Comparison of ENCODE assay signal across 17 mouse cellular contexts in the genomic region with DNA sequence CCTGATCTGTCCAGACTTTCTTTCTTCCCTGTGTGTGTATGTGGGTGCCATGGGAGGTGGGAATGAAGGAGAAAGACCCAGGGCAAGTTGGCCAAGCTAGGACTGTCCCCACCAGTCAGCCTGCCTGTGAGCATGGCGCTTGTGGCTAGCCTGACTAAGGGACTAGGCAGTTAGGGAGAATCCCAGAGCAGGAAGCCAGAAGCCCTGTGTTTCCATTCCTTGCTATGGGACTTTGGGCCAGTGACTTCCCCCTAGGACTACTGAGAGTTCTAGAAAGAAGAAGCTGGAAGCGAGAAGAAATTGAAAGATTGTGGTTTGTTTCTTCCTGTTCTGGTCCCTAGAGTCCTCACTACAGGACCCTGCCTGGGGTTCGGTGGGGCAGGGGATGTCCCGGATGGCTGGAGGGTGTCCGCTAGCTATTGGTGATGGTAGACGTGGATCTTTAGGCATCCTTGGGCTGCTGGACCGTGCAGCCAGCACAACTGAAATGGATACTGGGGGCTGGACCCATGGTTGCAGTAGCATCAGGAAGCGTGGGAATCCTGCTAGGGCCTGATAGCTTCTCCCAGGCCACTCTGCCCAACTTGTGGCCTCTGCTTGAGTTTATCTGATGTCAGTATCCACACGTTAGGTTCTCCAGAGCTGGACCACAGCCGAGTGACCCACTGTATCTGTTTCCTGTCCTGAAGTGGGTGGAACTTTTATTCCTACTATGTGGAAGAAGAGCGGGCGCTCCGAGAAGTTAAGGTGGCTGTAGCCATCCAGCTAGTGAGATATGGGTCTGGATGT. TPM values are rescaled to one million over a fixed set of nuclear protein-coding genes. Genes with fewer than 3 reads are reported as not detected.
DNase-seq lines count a peak whose midpoint lies in the region; ATAC-seq and TF ChIP-seq lines count a peak whose summit lies in the region.
"Had no signal": no experiment of that assay in that cellular context is flagged by ENCODE, and none has a peak within 500 bp of the region (broad histone marks: within the 10 kb centered on the region; RNA-seq: fewer than 3 reads in every experiment).

No protein-coding gene starts in this region.

- no peak overlapping the region for H3K9ac ChIP-seq in intestine, postnatal 0 days (ENCODE audit: low read depth, low read length)
- no peak overlapping the region for H3K9ac ChIP-seq in intestine, embryonic 16.5 days (ENCODE audit: low read depth, low read length)
- H3K9ac ChIP-seq: limb, embryonic 15.5 days had no signal

- H3K36me3 ChIP-seq in intestine, postnatal 0 days (ENCODE audit: control insufficient read depth, insufficient read depth): peaks cover 20% of the 10 kb centered on the region; the same call in 1 of the 2 replicates
- no peaks in the 10 kb centered on the region; the same call in 1 of the 2 replicates for H3K36me3 ChIP-seq in intestine, embryonic 16.5 days (ENCODE audit: control insufficient read depth, insufficient read depth, low read length)
- no peaks in the 10 kb centered on the region for H3K36me3 ChIP-seq in thymus, adult 2 months (ENCODE audit: control insufficient read depth, insufficient read depth, low read length)

- peaks cover 47% of the 10 kb centered on the region for H3K4me1 ChIP-seq in intestine, postnatal 0 days (replicated peaks; ENCODE audit: control insufficient read depth, insufficient read depth, low read length)
- H3K4me1 ChIP-seq in intestine, embryonic 16.5 days (ENCODE audit: control insufficient read depth, insufficient read depth, low read length): peaks cover 79% of the 10 kb centered on the region
- H3K4me1 ChIP-seq in thymus, adult 2 months (replicated peaks; ENCODE audit: control insufficient read depth, insufficient read depth, low read length): peaks cover 5% of the 10 kb centered on the region; the same call in 1 of the 2 replicates

- no peak overlapping the region for H3K4me3 ChIP-seq in intestine, postnatal 0 days (ENCODE audit: low read depth, low read length)
- no peak overlapping the region for H3K4me3 ChIP-seq in intestine, embryonic 16.5 days (ENCODE audit: low read length)
- H3K4me3 ChIP-seq in thymus, adult 2 months (ENCODE audit: control insufficient read depth, insufficient read depth, low read length): no peak overlapping the region
- H3K4me3 ChIP-seq: embryonic facial prominence, embryonic 10.5 days; heart, adult 2 months; limb, embryonic 15.5 days had no signal

- H3K9me3 ChIP-seq in intestine, postnatal 0 days (ENCODE audit: control insufficient read depth): no peaks in the 10 kb centered on the region
- no peaks in the 10 kb centered on the region for H3K9me3 ChIP-seq in intestine, embryonic 16.5 days (ENCODE audit: control insufficient read depth, low read length)
- H3K9me3 ChIP-seq: embryonic facial prominence, embryonic 10.5 days; limb, embryonic 15.5 days had no signal

- peak; percentile 50 to 56 for DNase-seq in spleen, postnatal 36 days (ENCODE audit: low spot score in 2 of 2)
- DNase-seq in spleen, postnatal 10 days (ENCODE audit: low spot score in 2 of 2): no peak
- DNase-seq in thymus, adult 2 months: no peak
- DNase-seq: adrenal gland, adult 2 months; cerebellum, postnatal 14 days; heart, postnatal 14 days; kidney, adult 11 months; kidney, postnatal 4 days; thymus, postnatal 36 days had no signal

- no peak for ATAC-seq in intestine, postnatal 0 days
- no peak for ATAC-seq in intestine, embryonic 16.5 days
- ATAC-seq in megakaryocyte, adult 5-6 weeks (ENCODE audit: poor library complexity, severe bottlenecking): peak; percentile 49; the same call in 1 of the 2 replicates
- ATAC-seq in activated CD4-positive, CD25-positive, alpha-beta regulatory T cell, adult 4 months: no peak
- ATAC-seq: Patski had no signal

- H3K27me3 ChIP-seq in intestine, postnatal 0 days (replicated peaks; ENCODE audit: control insufficient read depth, insufficient read depth, low read length): no peaks in the 10 kb centered on the region
- H3K27me3 ChIP-seq in intestine, embryonic 16.5 days (replicated peaks; ENCODE audit: control insufficient read depth, insufficient read depth, low read length): no peaks in the 10 kb centered on the region
- H3K27me3 ChIP-seq in thymus, adult 2 months (ENCODE audit: control insufficient read depth, insufficient read depth, low read length): peaks cover 9% of the 10 kb centered on the region
- H3K27me3 ChIP-seq: limb, embryonic 15.5 days; Patski had no signal

- no peak for TF ChIP-seq POLR2A in thymus, adult 2 months (IDR thresholded peaks at IDR 0.05; ENCODE audit: control insufficient read depth, extremely low read depth, insufficient read depth, low read length, poor library complexity)

- no peak for TF ChIP-seq CTCF in intestine, postnatal 0 days (IDR thresholded peaks at IDR 0.05; ENCODE audit: low read depth)
- TF ChIP-seq CTCF in thymus, adult 2 months (IDR thresholded peaks at IDR 0.05; ENCODE audit: borderline replicate concordance, control insufficient read depth, extremely low read depth, insufficient read depth, low read length, poor library complexity): no peak

- H3K4me2 ChIP-seq in intestine, postnatal 0 days (replicated peaks; ENCODE audit: low read depth): no peak overlapping the region
- H3K4me2 ChIP-seq in intestine, embryonic 16.5 days (ENCODE audit: low read depth, low read length): no peak overlapping the region
- H3K4me2 ChIP-seq: limb, embryonic 15.5 days had no signal

- 85% methylated on average over 13 of the region's 13 CpGs for WGBS in intestine, postnatal 0 days
- WGBS in intestine, embryonic 16.5 days: 87% methylated on average over 13 of the region's 13 CpGs
- 44% methylated on average over 13 of the region's 13 CpGs for WGBS in thymus, adult 2 months

- H3K27ac ChIP-seq in intestine, postnatal 0 days (ENCODE audit: low read depth, low read length): peak overlapping the region; percentile 62
- H3K27ac ChIP-seq in intestine, embryonic 16.5 days (ENCODE audit: low read length): no peak overlapping the region
- H3K27ac ChIP-seq in thymus, adult 2 months (ENCODE audit: control insufficient read depth, insufficient read depth, low read length): no peak overlapping the region
- H3K27ac ChIP-seq: embryonic facial prominence, embryonic 10.5 days; heart, adult 2 months had no signal

RNA-seq across cellular contexts. Expression of gene Src, which starts 10.3 kb away (rescaled TPM):
- 23.9 and 25.1 TPM in 2 replicates for polyA plus RNA-seq in intestine, postnatal 0 days (2015; fragmentation: Nextera tagmentation; extraction: Ambion mirVana)
- polyA plus RNA-seq in intestine, embryonic 16.5 days (2015; fragmentation: Nextera tagmentation; extraction: Ambion mirVana): 11.8 and 15.5 TPM in 2 replicates
- 0.11 TPM in 1 of 2 replicates, not detected in the other for total RNA-seq in megakaryocyte, adult 5-6 weeks (2015)
- 0.26 TPM in 1 of 2 replicates, not detected in the other for total RNA-seq in megakaryocyte, adult 5-6 weeks (2017)
- 24.6 and 25.1 TPM in 2 replicates for polyA plus RNA-seq in thymus, adult 2 months (2012; rRNA removed)
- polyA plus RNA-seq in activated CD4-positive, CD25-positive, alpha-beta regulatory T cell, adult 4 months (2017; shearing (Covaris generic)): 1 to 10 TPM; 2.0 to 2.1 TPM

Comparison
In these comparisons a context has a peak if more than half of its experiments do, and no peak if none do; other contexts are left out.
1. DNase-seq: peak in spleen, postnatal 36 days (2 of 2); none in spleen, postnatal 10 days (0 of 2) and thymus, adult 2 months (single experiment).